Mouse (Mus musculus) testis, adult 2 months (tissue): Measurements from ENCODE around the gene Myh7b. TPM values are rescaled to one million over a fixed set of nuclear protein-coding genes. Genes with fewer than 3 reads are reported as not detected.

Experiments
- H3K27ac ChIP-seq: fragments of 200-500 bp; 2 replicates; pipeline ENCODE4 v1.5.1; 2012; ENCODE audit warnings: low read depth, low read length; ENCODE audit not compliant: control insufficient read depth, insufficient read depth
- H3K27me3 ChIP-seq: fragments of 200-500 bp; 2 replicates; pipeline ENCODE4 v1.6.1; 2012; ENCODE audit warnings: mild to moderate bottlenecking, low read length, moderate library complexity; ENCODE audit not compliant: control insufficient read depth, insufficient read depth
- H3K36me3 ChIP-seq: fragments of 200-500 bp; 2 replicates; pipeline ENCODE4 v1.6.1; 2012; ENCODE audit warnings: mild to moderate bottlenecking, low read length; ENCODE audit not compliant: control insufficient read depth, insufficient read depth
- H3K4me1 ChIP-seq: fragments of 200-500 bp; 2 replicates; pipeline ENCODE4 v1.6.1; 2012; ENCODE audit warnings: low read length; ENCODE audit not compliant: control insufficient read depth, insufficient read depth
- H3K4me3 ChIP-seq: fragments of 200-500 bp; 2 replicates; pipeline ENCODE4 v1.5.1; 2012; ENCODE audit warnings: low read depth, mild to moderate bottlenecking, low read length, moderate library complexity, mixed read lengths; ENCODE audit not compliant: control insufficient read depth
- CTCF ChIP-seq: fragments of 200-500 bp; IDR thresholded peaks from 2 replicates; pipeline ENCODE4 v1.5.1; 2012; ENCODE audit warnings: low read depth, mild to moderate bottlenecking, inconsistent platforms, low read length, moderate library complexity; ENCODE audit not compliant: control insufficient read depth, insufficient read depth, insufficient replicate concordance
- POLR2A ChIP-seq: fragments of 200-500 bp; IDR thresholded peaks from 2 replicates; pipeline ENCODE4 v1.6.1; 2012; ENCODE audit warnings: low read depth, mild to moderate bottlenecking, inconsistent platforms, low read length, moderate library complexity; ENCODE audit not compliant: control insufficient read depth
- polyA plus RNA-seq: library from polyadenylated mRNA; depleted of rRNA; stranded (reverse); fragments of >200 nt; gene quantifications from 2 replicates; pipeline ENCODE4 v1.2.3, GENCODE M21; 2012

Gene Myh7b
- polyA plus RNA-seq, 1 experiment = 0.98 TPM

DNA sequence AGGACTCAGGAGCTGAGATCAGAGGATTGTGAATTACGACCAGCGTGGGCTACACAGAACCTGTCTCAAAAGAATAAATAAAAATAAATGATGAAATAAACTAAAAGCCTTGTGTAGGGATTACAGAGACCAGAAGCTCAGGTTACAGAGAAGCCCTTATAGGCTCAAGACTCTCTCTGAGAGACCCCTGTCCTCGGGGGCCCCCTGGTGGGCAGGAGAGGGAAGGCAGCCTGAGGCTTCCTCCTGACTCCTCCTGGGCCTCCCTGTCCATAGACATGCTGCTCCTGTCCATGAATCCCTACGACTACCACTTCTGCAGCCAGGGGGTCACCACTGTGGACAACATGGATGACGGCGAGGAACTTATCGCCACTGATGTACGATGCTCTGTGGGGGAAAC is 8.8 kb downstream of the Myh7b start:
- TF ChIP-seq POLR2A (no peak), CTCF (peak; percentile 85)

DNA sequence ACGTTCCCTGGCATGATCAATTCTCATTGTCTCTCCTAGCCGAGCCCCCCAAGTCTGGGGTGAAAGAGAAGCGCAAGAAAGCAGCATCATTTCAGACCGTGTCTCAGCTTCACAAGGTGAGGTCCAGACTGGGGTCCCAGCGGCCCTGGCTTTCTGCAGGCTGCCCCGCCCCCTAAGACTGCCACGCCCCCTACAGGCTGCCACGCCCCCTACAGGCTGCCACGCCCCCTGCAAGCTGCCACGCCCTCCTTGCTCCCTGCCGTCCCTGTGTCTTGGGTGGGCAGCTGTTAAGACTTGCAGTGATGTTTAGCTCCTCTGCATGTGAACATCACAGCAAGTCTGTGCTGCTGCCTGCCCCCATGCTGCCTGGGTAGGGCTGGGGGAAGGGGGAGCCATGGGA is 11.6 kb downstream of the Myh7b start:
- H3K4me3 ChIP-seq = no peak overlapping the region
- TF ChIP-seq POLR2A (no peak), CTCF (no peak)
- H3K27ac ChIP-seq = no peak overlapping the region
- H3K36me3 ChIP-seq = no peaks in the 10 kb centered on the region
- H3K27me3 ChIP-seq = no peaks in the 10 kb centered on the region
- H3K4me1 ChIP-seq = peaks cover 7% of the 10 kb centered on the region

More for the DNA sequence above, 8.8 kb downstream of the Myh7b start:
- Histone ChIP-seq H3K27ac (no peak overlapping the region), H3K27me3 (no peaks in the 10 kb centered on the region), H3K36me3 (no peaks in the 10 kb centered on the region), H3K4me3 (no peak overlapping the region), H3K4me1 (peaks cover 7% of the 10 kb centered on the region)

DNA sequence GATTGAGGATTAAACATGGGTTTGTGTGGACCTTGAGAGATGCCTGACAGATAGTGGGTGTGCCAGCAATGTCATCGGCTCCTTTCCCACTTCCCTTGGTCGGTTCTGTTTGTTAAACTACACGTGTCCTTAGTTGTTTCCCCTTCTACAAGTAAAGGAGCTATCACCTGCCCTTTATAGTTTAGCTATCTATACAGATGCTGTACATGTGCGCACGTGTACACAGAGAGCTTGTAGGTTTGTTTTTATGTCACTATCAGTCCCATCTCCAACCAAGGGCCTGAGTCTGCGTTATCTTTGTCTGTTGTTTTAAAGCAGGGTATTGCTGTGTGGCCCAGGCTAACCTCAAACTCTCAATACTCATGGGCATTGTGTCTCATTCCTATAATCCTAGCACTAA is 13.0 kb downstream of the Myh7b start:
- H3K27me3 ChIP-seq = no peaks in the 10 kb centered on the region
- H3K4me3 ChIP-seq = no peak overlapping the region
- TF ChIP-seq CTCF (no peak), POLR2A (no peak)
- peaks cover 7% of the 10 kb centered on the region for H3K4me1 ChIP-seq
- no peaks in the 10 kb centered on the region for H3K36me3 ChIP-seq
- H3K27ac ChIP-seq = no peak overlapping the region

DNA sequence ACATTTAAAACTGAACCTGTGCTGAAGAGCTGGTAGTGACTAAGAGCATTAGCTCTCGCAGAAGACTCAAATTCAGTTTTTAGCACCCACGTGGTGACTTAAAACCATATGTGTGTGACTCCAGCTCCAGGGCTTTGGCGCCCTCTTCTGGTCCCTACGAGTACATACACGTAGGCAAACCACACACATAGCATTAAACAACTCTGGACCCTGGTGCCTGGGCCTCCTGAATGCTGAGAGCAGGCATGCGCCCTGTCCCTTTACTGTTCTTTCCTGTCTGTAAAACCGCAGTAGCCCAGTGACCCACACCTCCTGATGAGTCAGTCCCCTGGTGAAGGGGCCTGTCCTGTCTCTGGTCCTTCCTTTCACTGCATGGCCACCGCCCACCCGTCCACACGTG is 13.7 kb downstream of the Myh7b start:
- Histone ChIP-seq H3K36me3 (no peaks in the 10 kb centered on the region), H3K27me3 (no peaks in the 10 kb centered on the region), H3K4me3 (no peak overlapping the region), H3K4me1 (peaks cover 12% of the 10 kb centered on the region), H3K27ac (no peak overlapping the region)
- no peak for TF ChIP-seq POLR2A
- TF ChIP-seq CTCF = peak; percentile 73; the same call in 1 of the 2 replicates

DNA sequence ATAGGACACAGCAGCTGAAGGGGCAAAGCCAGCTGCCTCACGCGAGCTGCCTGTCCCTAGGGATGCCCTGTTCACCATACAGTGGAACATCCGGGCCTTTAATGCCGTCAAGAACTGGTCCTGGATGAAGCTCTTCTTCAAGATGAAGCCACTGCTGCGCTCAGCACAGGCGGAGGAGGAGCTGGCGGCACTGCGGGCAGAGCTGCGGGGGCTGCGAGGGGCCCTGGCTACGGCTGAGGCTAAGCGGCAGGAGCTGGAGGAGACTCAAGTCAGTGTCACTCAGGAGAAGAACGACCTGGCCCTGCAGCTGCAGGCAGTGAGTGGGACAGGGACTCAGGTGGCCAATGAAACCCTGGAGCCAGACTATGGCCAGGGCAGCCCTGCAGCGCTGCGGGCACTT is 15.3 kb downstream of the Myh7b start:
- Histone ChIP-seq H3K4me3 (no peak overlapping the region), H3K27ac (no peak overlapping the region), H3K36me3 (no peaks in the 10 kb centered on the region), H3K27me3 (no peaks in the 10 kb centered on the region), H3K4me1 (peaks cover 14% of the 10 kb centered on the region)
- TF ChIP-seq POLR2A (no peak), CTCF (no peak)

DNA sequence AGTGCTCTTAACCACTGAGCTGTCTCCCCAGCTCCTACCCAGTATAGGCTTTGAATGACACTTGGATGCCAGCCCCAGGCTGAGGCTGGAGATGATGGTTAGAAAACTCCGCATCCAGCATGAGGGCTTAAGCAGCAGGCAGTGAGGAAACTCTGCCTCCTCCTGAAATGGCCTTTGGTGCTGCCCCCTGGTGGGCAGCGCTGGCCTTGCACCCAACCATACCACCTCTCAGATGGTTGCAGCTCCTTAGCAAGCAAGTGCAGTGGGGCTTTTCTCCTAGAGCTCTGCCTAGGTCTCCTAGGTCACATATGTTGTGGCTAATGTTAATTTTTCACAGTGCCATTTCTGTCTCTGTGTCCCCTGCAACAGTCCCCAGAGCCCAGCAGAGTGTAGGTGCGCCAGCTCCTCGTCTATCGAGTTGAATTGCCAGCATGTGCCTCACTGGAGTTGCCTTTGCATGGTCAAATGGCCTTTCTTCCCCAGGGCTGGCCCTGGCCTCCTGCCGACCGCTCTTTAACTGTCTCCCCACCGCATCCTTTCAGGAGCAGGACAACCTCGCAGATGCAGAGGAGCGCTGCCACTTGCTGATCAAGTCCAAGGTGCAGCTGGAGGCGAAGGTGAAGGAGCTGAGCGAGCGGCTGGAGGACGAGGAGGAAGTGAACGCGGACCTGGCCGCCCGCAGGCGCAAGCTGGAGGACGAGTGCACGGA is 16.2 kb downstream of the Myh7b start:
- Histone ChIP-seq H3K36me3 (no peaks in the 10 kb centered on the region), H3K4me1 (peaks cover 13% of the 10 kb centered on the region), H3K4me3 (no peak overlapping the region), H3K27ac (no peak overlapping the region), H3K27me3 (no peaks in the 10 kb centered on the region)
- TF ChIP-seq CTCF (peak; percentile 98), POLR2A (no peak)

DNA sequence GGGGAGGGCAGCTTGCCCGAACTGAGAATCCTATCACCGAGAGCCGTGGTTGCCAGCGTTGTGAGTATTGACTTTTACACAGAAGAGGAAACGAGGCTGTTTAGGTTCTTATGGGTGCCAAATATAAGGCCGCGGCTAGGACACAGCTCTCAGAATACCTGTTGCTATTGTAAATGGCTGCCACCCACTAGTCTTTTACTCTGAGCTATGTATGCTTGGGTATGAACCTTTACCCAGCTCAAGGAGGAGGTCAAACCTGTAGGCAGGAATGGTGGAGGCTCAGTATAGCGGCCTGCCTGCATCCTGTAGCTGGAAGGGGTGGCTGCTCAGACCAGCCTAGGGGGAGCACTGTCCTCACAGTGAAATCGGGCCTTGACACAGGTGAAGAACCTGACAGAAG is 17.1 kb downstream of the Myh7b start:
- no peak for TF ChIP-seq POLR2A
- TF ChIP-seq CTCF = no peak
- H3K27me3 ChIP-seq = no peaks in the 10 kb centered on the region
- H3K27ac ChIP-seq = no peak overlapping the region
- H3K4me1 ChIP-seq = peaks cover 10% of the 10 kb centered on the region
- no peak overlapping the region for H3K4me3 ChIP-seq
- no peaks in the 10 kb centered on the region for H3K36me3 ChIP-seq

DNA sequence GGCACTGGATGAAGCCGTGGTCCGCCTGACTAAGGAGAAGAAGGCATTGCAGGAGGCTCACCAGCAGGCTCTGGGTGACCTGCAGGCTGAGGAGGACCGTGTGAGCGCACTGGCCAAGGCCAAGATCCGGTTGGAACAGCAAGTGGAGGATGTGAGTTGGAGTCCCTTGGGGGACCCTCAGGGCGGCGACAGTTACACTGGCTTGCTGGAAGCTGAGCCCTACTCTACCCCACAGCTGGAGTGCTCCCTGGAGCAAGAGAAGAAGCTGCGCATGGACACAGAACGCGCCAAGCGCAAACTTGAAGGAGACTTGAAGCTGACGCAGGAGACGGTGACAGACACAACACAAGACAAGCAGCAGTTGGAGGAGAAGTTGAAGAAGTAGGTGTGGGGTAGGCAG is 17.5 kb downstream of the Myh7b start:
- Histone ChIP-seq H3K4me3 (no peak overlapping the region), H3K4me1 (peaks cover 9% of the 10 kb centered on the region), H3K27me3 (no peaks in the 10 kb centered on the region), H3K27ac (no peak overlapping the region), H3K36me3 (no peaks in the 10 kb centered on the region)
- no peak for TF ChIP-seq CTCF
- TF ChIP-seq POLR2A = no peak
